Mouse (Mus musculus): ENCODE data around the gene Brd9. TPM values are rescaled to one million over a fixed set of nuclear protein-coding genes. Genes with fewer than 3 reads are reported as not detected.
A peak's percentile ranks its signal among the peaks of the same experiment; 100 is the strongest.

The Brd9 gene
- polyA plus RNA-seq (2016; fragmentation: Nextera tagmentation; extraction: Ambion mirVana): 39.8 and 41.0 TPM in 2 replicates

GRCm38 (mm10) chr13:73937321-73938176, at the start of gene Brd9, which contains the start of gene Trip13:
Brd9 (plus strand) TSS chr13:73937811.
Trip13 (minus strand) TSS chr13:73937784.
- under 1% methylated on average over 82 of the region's 82 CpGs for WGBS
- Histone ChIP-seq H3K4me3 (peak within 1 kb of the TSS; percentile 72), H3K27me3 (replicated peaks) (no peaks in the 10 kb centered on the region), H3K9me3 (replicated peaks) (no peaks in the 10 kb centered on the region), H3K9ac (peak within 1 kb of the TSS; percentile 87), H3K27ac (ENCODE audit: poor library complexity, severe bottlenecking) (peak within 1 kb of the TSS; percentile 81), H3K4me2 (peak within 1 kb of the TSS; percentile 90), H3K36me3 (peaks cover 46% of the 10 kb centered on the region), H3K4me1 (replicated peaks) (peaks cover 16% of the 10 kb centered on the region)
- peak; percentile 95 for ATAC-seq (ENCODE audit: insufficient number of reproducible peaks, low FRiP score)

DNA sequence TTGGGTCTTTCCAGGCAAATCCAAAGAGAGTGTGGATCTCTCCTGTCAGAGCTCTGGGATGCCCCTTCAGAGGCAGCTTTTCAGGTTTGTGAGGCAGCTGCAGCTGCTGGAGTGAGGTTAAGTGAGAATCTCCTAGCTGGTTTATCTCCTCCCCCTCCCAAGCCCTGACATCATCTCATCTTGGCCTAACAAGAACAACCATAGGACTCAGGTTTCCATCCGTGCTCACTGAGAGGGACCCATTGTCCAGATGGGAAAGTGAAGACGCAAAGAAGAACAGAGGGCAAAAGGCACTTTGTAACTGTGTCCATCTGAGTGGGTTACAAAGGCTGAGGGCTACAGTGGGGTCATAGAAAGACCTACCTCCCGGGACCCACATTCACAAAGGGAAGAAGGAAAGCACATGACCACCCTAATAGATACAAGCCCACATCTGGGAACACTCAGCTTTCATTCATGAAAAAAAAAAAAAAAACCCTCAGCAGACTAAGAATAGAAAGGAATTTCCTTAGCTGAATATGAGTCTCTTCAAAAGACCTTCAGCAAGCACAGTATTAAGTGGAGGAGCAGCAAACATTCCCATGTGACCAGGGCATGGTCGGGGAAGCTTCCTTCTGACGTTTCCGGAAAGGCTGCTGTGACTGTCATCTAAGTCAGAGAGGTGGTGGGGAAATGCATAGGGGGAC, 45.0 kb upstream of the Brd9 start:
- Histone ChIP-seq H3K27me3 (replicated peaks) (no peaks in the 10 kb centered on the region), H3K9me3 (replicated peaks) (no peaks in the 10 kb centered on the region), H3K4me2 (no peak overlapping the region), H3K4me1 (replicated peaks) (peaks cover 17% of the 10 kb centered on the region), H3K36me3 (no peaks in the 10 kb centered on the region), H3K4me3 (no peak overlapping the region), H3K9ac (no peak overlapping the region), H3K27ac (ENCODE audit: poor library complexity, severe bottlenecking) (no peak overlapping the region)
- WGBS: 31% methylated on average over 6 of the region's 6 CpGs
- ATAC-seq (ENCODE audit: insufficient number of reproducible peaks, low FRiP score): peak; percentile 71

DNA sequence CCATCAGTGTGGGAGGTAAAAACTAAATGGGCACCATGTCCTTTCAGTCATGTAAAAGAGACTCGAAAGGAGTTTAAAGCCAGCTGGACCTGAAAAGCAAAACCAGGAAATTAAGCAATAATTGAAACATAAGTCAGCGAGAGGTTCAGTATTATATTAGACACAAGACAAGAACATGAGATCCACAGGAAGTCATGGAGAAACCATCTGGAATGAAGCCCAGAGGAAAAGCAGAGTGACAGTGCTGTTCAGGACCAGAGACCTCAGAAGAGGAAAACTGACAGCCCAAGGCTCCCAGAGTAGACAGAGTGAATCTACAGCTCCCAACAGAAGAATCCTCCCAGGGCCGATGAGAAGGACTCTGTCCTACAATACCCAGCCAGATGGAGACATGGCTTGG, 40.0 kb upstream of the Brd9 start:
- WGBS: 72% methylated on average over 3 of the region's 3 CpGs
- H3K9me3 ChIP-seq (replicated peaks): no peaks in the 10 kb centered on the region
- H3K4me1 ChIP-seq (replicated peaks): peaks cover 8% of the 10 kb centered on the region
- no peaks in the 10 kb centered on the region for H3K36me3 ChIP-seq
- H3K4me3 ChIP-seq: no peak overlapping the region
- H3K4me2 ChIP-seq: no peak overlapping the region
- no peak for ATAC-seq (ENCODE audit: insufficient number of reproducible peaks, low FRiP score)
- H3K27ac ChIP-seq (ENCODE audit: poor library complexity, severe bottlenecking): no peak overlapping the region
- no peak overlapping the region for H3K9ac ChIP-seq
- no peaks in the 10 kb centered on the region for H3K27me3 ChIP-seq (replicated peaks)

DNA sequence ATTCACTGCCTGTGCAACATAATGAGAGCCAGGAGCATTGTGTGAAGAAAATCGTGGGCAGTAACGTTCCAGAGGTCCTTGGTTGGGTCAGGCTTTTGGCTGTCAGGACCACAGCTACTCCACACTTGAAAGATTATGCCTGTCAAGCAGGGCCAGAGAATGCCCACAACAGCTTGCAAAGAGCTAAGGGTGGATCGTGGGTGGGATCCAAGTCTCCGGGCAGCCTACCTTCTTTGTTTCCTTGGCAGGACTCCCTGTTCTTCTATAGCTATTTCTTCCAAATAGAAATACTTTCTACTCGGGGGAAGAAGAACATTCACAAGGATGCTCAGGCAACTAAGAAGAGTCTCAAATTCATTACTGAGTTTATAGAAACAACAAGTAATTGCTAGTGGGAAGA, 30.5 kb upstream of the Brd9 start:
- Histone ChIP-seq H3K4me1 (replicated peaks) (no peaks in the 10 kb centered on the region), H3K9ac (no peak overlapping the region), H3K9me3 (replicated peaks) (no peaks in the 10 kb centered on the region), H3K27ac (ENCODE audit: poor library complexity, severe bottlenecking) (no peak overlapping the region), H3K4me2 (no peak overlapping the region), H3K36me3 (peaks cover 13% of the 10 kb centered on the region), H3K4me3 (no peak overlapping the region), H3K27me3 (replicated peaks) (no peaks in the 10 kb centered on the region)
- ATAC-seq (ENCODE audit: insufficient number of reproducible peaks, low FRiP score): no peak
- 88% methylated on average over 5 of the region's 5 CpGs for WGBS

GRCm38 (mm10) chr13:73907683-73908412, 29.8 kb upstream of the Brd9 start:
- no peaks in the 10 kb centered on the region for H3K9me3 ChIP-seq (replicated peaks)
- H3K4me2 ChIP-seq: no peak overlapping the region
- H3K36me3 ChIP-seq: peaks cover 17% of the 10 kb centered on the region
- WGBS: 73% methylated on average over 2 of the region's 2 CpGs
- peak; percentile 39; the same call in 1 of the 2 replicates for ATAC-seq (ENCODE audit: insufficient number of reproducible peaks, low FRiP score)
- H3K27me3 ChIP-seq (replicated peaks): no peaks in the 10 kb centered on the region
- no peak overlapping the region for H3K4me3 ChIP-seq
- no peak overlapping the region for H3K9ac ChIP-seq
- no peak overlapping the region for H3K27ac ChIP-seq (ENCODE audit: poor library complexity, severe bottlenecking)
- H3K4me1 ChIP-seq (replicated peaks): no peaks in the 10 kb centered on the region

- Histone ChIP-seq H3K9me3 (replicated peaks) (no peaks in the 10 kb centered on the region), H3K4me2 (no peak overlapping the region), H3K27ac (ENCODE audit: poor library complexity, severe bottlenecking) (no peak overlapping the region), H3K36me3 (peaks cover 63% of the 10 kb centered on the region), H3K9ac (no peak overlapping the region), H3K4me1 (replicated peaks) (no peaks in the 10 kb centered on the region), H3K4me3 (no peak overlapping the region), H3K27me3 (replicated peaks) (no peaks in the 10 kb centered on the region)
- ATAC-seq (ENCODE audit: insufficient number of reproducible peaks, low FRiP score): no peak
- 86% methylated on average over 4 of the region's 4 CpGs for WGBS
Measured at GRCm38 (mm10) chr13:73913066-73913465, 24.5 kb upstream of the Brd9 start.

DNA sequence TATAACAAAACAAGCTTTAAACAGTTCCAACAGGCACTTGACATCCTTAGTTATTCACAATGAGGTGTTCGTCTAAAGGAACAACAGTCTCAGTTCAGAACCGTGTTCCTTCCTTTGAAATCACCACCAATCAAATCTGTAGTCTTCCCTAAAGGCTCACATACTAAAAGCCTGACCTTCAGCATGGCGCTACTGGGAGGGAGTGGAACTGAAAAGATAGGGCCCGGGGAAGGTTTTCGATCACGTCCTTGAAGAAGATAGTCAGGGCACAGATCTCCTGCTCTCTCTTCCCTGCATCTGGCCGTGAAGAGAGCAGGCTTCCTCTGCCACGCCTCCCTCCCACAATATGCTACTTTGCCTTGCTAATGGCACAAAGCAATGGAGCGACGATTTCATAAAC, 5.4 kb upstream of the Brd9 start:
- H3K4me2 ChIP-seq: no peak overlapping the region
- no peak for ATAC-seq (ENCODE audit: insufficient number of reproducible peaks, low FRiP score)
- no peak overlapping the region for H3K9ac ChIP-seq
- H3K27me3 ChIP-seq (replicated peaks): no peaks in the 10 kb centered on the region
- peaks cover 68% of the 10 kb centered on the region for H3K36me3 ChIP-seq
- H3K9me3 ChIP-seq (replicated peaks): no peaks in the 10 kb centered on the region
- no peak overlapping the region for H3K27ac ChIP-seq (ENCODE audit: poor library complexity, severe bottlenecking)
- H3K4me3 ChIP-seq: no peak overlapping the region
- H3K4me1 ChIP-seq (replicated peaks): peaks cover 8% of the 10 kb centered on the region
- 85% methylated on average over 10 of the region's 10 CpGs for WGBS

GRCm38 (mm10) chr13:73936938-73937320, 682 bp upstream of the Brd9 start:
- ATAC-seq (ENCODE audit: insufficient number of reproducible peaks, low FRiP score): peak; percentile 25; the same call in 1 of the 2 replicates
- H3K36me3 ChIP-seq: peaks cover 46% of the 10 kb centered on the region
- peak overlapping the region; percentile 87 for H3K9ac ChIP-seq
- peak overlapping the region; percentile 90 for H3K4me2 ChIP-seq
- H3K9me3 ChIP-seq (replicated peaks): no peaks in the 10 kb centered on the region
- peaks cover 16% of the 10 kb centered on the region for H3K4me1 ChIP-seq (replicated peaks)
- WGBS: 10% methylated on average over 5 of the region's 5 CpGs
- H3K4me3 ChIP-seq: peak overlapping the region; percentile 72
- H3K27ac ChIP-seq (ENCODE audit: poor library complexity, severe bottlenecking): no peak overlapping the region
- H3K27me3 ChIP-seq (replicated peaks): no peaks in the 10 kb centered on the region

DNA sequence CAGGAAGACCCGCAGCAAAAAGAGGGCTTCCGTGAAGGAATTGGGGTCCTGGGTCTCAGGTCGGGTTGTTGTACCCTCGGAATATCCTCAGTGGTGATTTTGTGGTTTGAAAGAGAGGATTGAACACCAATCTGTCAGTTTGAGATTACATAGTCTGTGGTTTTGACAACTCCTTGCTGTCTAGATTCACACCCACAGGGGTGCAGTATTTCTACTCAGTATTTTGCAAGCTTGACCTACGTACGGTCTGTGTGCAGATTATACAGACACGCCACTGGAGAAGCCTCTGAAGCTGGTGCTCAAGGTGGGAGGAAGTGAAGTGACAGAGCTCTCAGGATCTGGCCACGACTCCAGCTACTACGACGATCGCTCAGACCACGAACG, 558 bp downstream of the Brd9 start:
- WGBS: 38% methylated on average over 13 of the region's 13 CpGs
- Histone ChIP-seq H3K27me3 (replicated peaks) (no peaks in the 10 kb centered on the region), H3K9me3 (replicated peaks) (no peaks in the 10 kb centered on the region), H3K9ac (peak overlapping the region; percentile 87), H3K27ac (ENCODE audit: poor library complexity, severe bottlenecking) (peak overlapping the region; percentile 81; the same call in 1 of the 2 replicates), H3K36me3 (peaks cover 46% of the 10 kb centered on the region), H3K4me1 (replicated peaks) (peaks cover 16% of the 10 kb centered on the region), H3K4me3 (peak overlapping the region; percentile 72), H3K4me2 (peak overlapping the region; percentile 90)
- ATAC-seq (ENCODE audit: insufficient number of reproducible peaks, low FRiP score): no peak

- Histone ChIP-seq H3K36me3 (peaks cover 51% of the 10 kb centered on the region), H3K4me3 (no peak overlapping the region), H3K27me3 (replicated peaks) (no peaks in the 10 kb centered on the region), H3K9me3 (replicated peaks) (no peaks in the 10 kb centered on the region), H3K4me2 (no peak overlapping the region), H3K4me1 (replicated peaks) (peaks cover 16% of the 10 kb centered on the region), H3K9ac (no peak overlapping the region), H3K27ac (ENCODE audit: poor library complexity, severe bottlenecking) (no peak overlapping the region)
- ATAC-seq (ENCODE audit: insufficient number of reproducible peaks, low FRiP score): no peak
- WGBS: 87% methylated on average over 5 of the region's 5 CpGs
Measured at GRCm38 (mm10) chr13:73939101-73939500, 1.5 kb downstream of the Brd9 start.

GRCm38 (mm10) chr13:73944606-73945005, 7.0 kb downstream of the Brd9 start:
- WGBS: 92% methylated on average over 9 of the region's 9 CpGs
- no peak for ATAC-seq (ENCODE audit: insufficient number of reproducible peaks, low FRiP score)
- no peaks in the 10 kb centered on the region for H3K4me1 ChIP-seq (replicated peaks)
- no peaks in the 10 kb centered on the region for H3K27me3 ChIP-seq (replicated peaks)
- no peak overlapping the region for H3K4me3 ChIP-seq
- no peaks in the 10 kb centered on the region for H3K9me3 ChIP-seq (replicated peaks)
- no peak overlapping the region for H3K27ac ChIP-seq (ENCODE audit: poor library complexity, severe bottlenecking)
- H3K9ac ChIP-seq: no peak overlapping the region
- no peak overlapping the region for H3K4me2 ChIP-seq
- peaks cover 87% of the 10 kb centered on the region for H3K36me3 ChIP-seq
